Mouse (Mus musculus): Measurements from ENCODE around the gene Hrh3. TPM values are rescaled to one million over a fixed set of nuclear protein-coding genes. Genes with fewer than 3 reads are reported as not detected.
A peak's percentile ranks its signal among the peaks of the same experiment; 100 is the strongest.

Hrh3 gene
- total and polyA plus RNA-seq, 2 experiments from 2014 or later = 3.4 to 5.9 TPM

DNA sequence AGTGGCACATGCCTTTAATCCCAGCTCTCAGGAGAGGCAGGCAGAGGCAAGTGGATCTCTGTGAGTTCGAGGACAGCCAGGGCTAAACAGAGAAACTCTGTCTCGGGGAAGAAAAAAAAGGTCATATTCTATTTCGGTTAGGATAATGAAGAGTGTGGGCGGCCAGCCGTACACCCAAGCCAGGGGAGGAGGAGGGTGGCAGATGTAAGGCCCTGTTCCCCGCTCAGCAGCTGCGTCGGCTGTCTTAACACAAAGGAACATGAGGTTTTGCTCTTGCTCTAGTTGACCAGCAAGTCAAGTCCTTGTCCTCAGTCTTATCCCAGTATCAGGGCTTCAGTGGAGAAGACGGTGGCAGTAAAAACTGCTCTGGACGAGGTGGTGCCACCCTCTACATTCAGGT lies 21.2 kb downstream of the Hrh3 start:
- DNase-seq (ENCODE audit: low spot score) (no peak), ATAC-seq (no peak)
- no peak overlapping the region for H3K9ac ChIP-seq (replicated peaks; ENCODE audit: low read length)
- H3K4me1 ChIP-seq (ENCODE audit: insufficient read depth, low read length) = no peaks in the 10 kb centered on the region
- no peak overlapping the region for H3K4me2 ChIP-seq (ENCODE audit: low read depth, low read length)
- no peak for TF ChIP-seq CTCF (IDR thresholded peaks at IDR 0.05; ENCODE audit: low read depth)
- H3K9me3 ChIP-seq (ENCODE audit: low read length) = no peaks in the 10 kb centered on the region
- H3K27me3 ChIP-seq (ENCODE audit: insufficient read depth, low read length) = no peaks in the 10 kb centered on the region
- H3K36me3 ChIP-seq (ENCODE audit: insufficient read depth, low read length) = peaks cover 20% of the 10 kb centered on the region; the same call in 1 of the 2 replicates
- H3K4me3 ChIP-seq (ENCODE audit: low read length) = no peak overlapping the region
- WGBS = 89% methylated on average over 10 of the region's 10 CpGs
- H3K27ac ChIP-seq = no peak overlapping the region

DNA sequence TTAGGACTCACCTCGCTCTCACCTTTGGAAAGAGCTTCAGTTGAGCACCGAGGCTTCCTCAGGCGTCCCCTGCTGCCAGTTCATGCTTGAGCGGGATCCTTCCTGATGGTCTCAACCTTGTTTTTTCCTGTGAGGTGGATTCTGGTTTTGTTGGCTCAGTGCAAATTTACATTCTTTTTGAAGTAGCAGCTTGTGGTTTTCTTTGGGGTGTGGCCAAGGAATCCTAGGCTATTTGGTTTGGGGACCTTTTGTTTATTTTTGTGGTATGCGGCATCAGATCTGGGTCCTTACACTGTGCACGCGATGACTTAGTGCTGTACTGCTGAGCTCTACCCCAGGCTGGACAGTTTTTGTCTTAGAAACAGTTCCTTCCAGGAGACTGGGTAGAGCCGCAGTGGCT lies 23.6 kb downstream of the Hrh3 start:
- TF ChIP-seq CTCF (IDR thresholded peaks at IDR 0.05; ENCODE audit: low read depth) = no peak
- Histone ChIP-seq H3K36me3 (ENCODE audit: insufficient read depth, low read length) (peaks cover 25% of the 10 kb centered on the region; the same call in 1 of the 2 replicates), H3K4me3 (ENCODE audit: low read length) (no peak overlapping the region), H3K27me3 (ENCODE audit: insufficient read depth, low read length) (no peaks in the 10 kb centered on the region), H3K4me1 (ENCODE audit: insufficient read depth, low read length) (no peaks in the 10 kb centered on the region), H3K9ac (replicated peaks; ENCODE audit: low read length) (no peak overlapping the region), H3K27ac (no peak overlapping the region), H3K4me2 (ENCODE audit: low read depth, low read length) (no peak overlapping the region), H3K9me3 (ENCODE audit: low read length) (no peaks in the 10 kb centered on the region)
- no peak for DNase-seq (ENCODE audit: low spot score)
- WGBS = 88% methylated on average over 8 of the region's 8 CpGs
- ATAC-seq = no peak

DNA sequence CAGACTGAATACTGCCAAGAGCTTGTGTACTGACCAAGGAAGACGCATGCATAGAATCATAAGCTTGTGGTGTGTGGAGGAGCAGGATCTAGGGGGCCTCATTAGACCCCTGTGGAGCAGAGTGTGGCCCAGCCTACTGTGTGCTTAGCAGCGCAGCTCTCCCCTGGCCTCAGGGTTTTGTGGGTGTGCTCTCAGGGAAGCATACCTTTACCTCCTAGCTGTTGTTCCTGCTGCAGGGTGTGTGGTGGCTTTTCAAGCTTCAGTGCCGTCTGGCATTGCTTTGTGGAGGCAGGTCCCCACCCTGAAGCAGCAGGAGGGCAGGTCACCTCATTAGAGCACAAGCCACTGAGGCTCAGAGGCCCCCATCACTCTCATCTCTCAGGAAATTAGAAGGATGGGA lies 26.7 kb downstream of the Hrh3 start:
- Histone ChIP-seq H3K27me3 (ENCODE audit: insufficient read depth, low read length) (no peaks in the 10 kb centered on the region), H3K4me3 (ENCODE audit: low read length) (no peak overlapping the region), H3K9ac (replicated peaks; ENCODE audit: low read length) (no peak overlapping the region), H3K4me1 (ENCODE audit: insufficient read depth, low read length) (no peaks in the 10 kb centered on the region), H3K27ac (no peak overlapping the region), H3K9me3 (ENCODE audit: low read length) (no peaks in the 10 kb centered on the region), H3K36me3 (ENCODE audit: insufficient read depth, low read length) (peaks cover 13% of the 10 kb centered on the region; the same call in 1 of the 2 replicates), H3K4me2 (ENCODE audit: low read depth, low read length) (no peak overlapping the region)
- WGBS = 66% methylated on average over 3 of the region's 3 CpGs
- no peak for TF ChIP-seq CTCF (IDR thresholded peaks at IDR 0.05; ENCODE audit: low read depth)
- DNase-seq (ENCODE audit: low spot score) (no peak), ATAC-seq (no peak)

DNA sequence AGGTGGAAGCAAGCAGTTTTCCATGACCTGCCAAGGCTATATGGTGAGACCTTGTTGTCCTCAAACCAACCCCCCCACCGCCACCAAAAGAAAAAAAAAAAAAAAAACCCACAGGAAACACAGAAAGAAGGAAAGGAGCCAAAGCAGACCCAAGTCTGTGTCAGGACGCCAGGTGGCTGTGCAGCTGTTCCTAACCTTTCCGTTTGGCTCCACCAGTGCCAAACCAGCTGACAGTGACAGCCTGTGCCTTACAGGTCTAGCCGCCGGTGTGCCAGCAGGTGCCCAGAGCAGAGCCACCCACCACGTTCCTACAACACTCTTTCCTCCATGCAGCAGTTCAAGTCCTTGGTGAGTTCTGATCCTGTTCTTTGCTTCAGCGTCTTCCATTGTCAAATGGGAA lies 31.4 kb downstream of the Hrh3 start:
- no peak for TF ChIP-seq CTCF (IDR thresholded peaks at IDR 0.05; ENCODE audit: low read depth)
- Histone ChIP-seq H3K27me3 (ENCODE audit: insufficient read depth, low read length) (no peaks in the 10 kb centered on the region), H3K9ac (replicated peaks; ENCODE audit: low read length) (no peak overlapping the region), H3K4me2 (ENCODE audit: low read depth, low read length) (no peak overlapping the region), H3K4me3 (ENCODE audit: low read length) (no peak overlapping the region), H3K4me1 (ENCODE audit: insufficient read depth, low read length) (peaks cover 6% of the 10 kb centered on the region; the same call in 1 of the 2 replicates), H3K9me3 (ENCODE audit: low read length) (no peaks in the 10 kb centered on the region), H3K27ac (no peak overlapping the region), H3K36me3 (ENCODE audit: insufficient read depth, low read length) (peaks cover 11% of the 10 kb centered on the region; the same call in 1 of the 2 replicates)
- WGBS = 84% methylated on average over 7 of the region's 7 CpGs
- DNase-seq (ENCODE audit: low spot score) (no peak), ATAC-seq (no peak)

DNA sequence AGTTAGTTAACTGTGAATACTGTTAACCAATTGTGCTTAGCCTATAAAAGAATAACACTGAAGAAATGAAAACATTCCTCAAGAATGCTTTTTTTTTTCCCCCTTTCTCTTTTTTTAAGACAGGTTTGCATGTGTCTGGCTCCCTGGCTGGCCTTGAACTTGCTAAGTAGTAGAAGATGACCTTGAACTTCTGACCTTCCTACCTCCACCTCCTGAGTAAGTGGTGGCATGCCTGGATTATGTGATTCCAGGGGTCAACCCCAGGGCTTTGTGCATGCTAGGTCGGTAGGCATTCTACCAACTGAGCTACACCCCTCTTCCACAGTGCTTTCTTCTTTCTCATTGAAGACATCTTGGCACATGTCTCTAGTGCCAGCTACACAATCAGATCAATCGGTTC lies 32.6 kb downstream of the Hrh3 start:
- ATAC-seq (no peak), DNase-seq (ENCODE audit: low spot score) (no peak)
- TF ChIP-seq CTCF (IDR thresholded peaks at IDR 0.05; ENCODE audit: low read depth) = no peak
- whole genome bisulfite sequencing = 85% methylated on average over 2 of the region's 2 CpGs
- H3K4me1 ChIP-seq (ENCODE audit: insufficient read depth, low read length) = peaks cover 6% of the 10 kb centered on the region; the same call in 1 of the 2 replicates
- H3K27me3 ChIP-seq (ENCODE audit: insufficient read depth, low read length) = no peaks in the 10 kb centered on the region
- no peak overlapping the region for H3K27ac ChIP-seq
- no peak overlapping the region for H3K4me2 ChIP-seq (ENCODE audit: low read depth, low read length)
- H3K4me3 ChIP-seq (ENCODE audit: low read length) = no peak overlapping the region
- no peak overlapping the region for H3K9ac ChIP-seq (replicated peaks; ENCODE audit: low read length)
- peaks cover 11% of the 10 kb centered on the region for H3K36me3 ChIP-seq (ENCODE audit: insufficient read depth, low read length)
- no peaks in the 10 kb centered on the region for H3K9me3 ChIP-seq (ENCODE audit: low read length)

DNA sequence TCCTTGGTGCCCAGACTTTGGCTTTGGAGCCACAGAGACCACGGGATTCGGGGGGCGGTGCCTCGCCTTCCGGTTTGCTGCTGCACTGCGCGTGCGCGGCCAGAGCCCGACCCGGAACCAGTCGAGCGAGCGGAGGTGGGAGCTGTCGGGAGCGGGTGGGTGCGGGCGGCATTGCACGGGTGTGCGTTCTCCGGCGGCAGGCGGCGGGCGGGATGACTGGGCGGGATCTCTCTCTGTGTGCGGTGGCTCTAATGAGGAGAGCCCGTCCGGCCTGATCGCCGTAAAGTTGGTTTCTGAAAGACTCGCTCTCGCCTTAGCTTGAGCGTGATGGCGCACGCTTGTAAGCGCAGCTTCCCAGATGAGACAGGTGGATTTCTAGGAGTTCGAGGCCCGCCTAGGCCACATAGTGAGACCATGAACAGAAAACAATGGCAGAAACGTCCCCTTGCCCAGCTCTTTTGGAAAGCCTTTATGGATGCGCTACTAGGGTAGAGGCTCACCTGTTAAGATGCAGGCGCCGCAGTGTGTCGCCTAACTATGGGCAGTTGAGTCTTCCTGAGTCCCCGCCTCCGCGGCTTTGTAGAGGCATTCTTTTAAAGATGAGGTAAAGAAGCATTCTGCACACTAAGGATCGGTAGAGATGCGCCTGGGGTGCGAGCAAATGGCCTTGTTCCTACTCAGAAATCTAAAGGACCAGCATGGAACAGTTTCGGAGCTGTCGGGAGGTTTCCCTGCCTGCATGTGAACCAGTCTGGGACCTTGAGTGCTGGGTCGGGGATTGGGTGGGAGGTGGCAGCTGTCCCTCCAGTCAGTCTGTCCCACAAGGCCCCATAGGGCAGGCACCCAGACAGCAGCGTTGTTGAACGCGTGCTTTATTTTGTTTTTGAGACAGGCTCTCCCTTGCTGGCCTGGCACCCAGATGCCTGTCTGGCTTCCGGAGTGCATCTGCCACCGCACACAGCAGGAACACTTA lies 33.5 kb downstream of the Hrh3 start, which contains the start of gene Mtg2:
Gene Mtg2, plus strand, starts transcription at position 108 of the 973 bp plus-strand sequence.
- 2% methylated on average over 51 of the region's 58 CpGs for WGBS
- peak within 1 kb of the TSS; percentile 94 for H3K27ac ChIP-seq
- TF ChIP-seq CTCF (IDR thresholded peaks at IDR 0.05; ENCODE audit: low read depth) = no peak
- H3K4me2 ChIP-seq (ENCODE audit: low read depth, low read length) = peak within 1 kb of the TSS; percentile 98
- no peaks in the 10 kb centered on the region for H3K9me3 ChIP-seq (ENCODE audit: low read length)
- peak within 1 kb of the TSS; percentile 65 for H3K4me3 ChIP-seq (ENCODE audit: low read length)
- H3K36me3 ChIP-seq (ENCODE audit: insufficient read depth, low read length) = peaks cover 11% of the 10 kb centered on the region
- H3K4me1 ChIP-seq (ENCODE audit: insufficient read depth, low read length) = peaks cover 6% of the 10 kb centered on the region; the same call in 1 of the 2 replicates
- DNase-seq (ENCODE audit: low spot score) = peak; percentile 95
- no peaks in the 10 kb centered on the region for H3K27me3 ChIP-seq (ENCODE audit: insufficient read depth, low read length)
- peak within 1 kb of the TSS; percentile 73 for H3K9ac ChIP-seq (replicated peaks; ENCODE audit: low read length)
- ATAC-seq = peak; percentile 97

All from hindbrain, postnatal 0 days (tissue).